Comparison of ENCODE assay signal across 8 mouse cellular contexts in the genomic region with DNA sequence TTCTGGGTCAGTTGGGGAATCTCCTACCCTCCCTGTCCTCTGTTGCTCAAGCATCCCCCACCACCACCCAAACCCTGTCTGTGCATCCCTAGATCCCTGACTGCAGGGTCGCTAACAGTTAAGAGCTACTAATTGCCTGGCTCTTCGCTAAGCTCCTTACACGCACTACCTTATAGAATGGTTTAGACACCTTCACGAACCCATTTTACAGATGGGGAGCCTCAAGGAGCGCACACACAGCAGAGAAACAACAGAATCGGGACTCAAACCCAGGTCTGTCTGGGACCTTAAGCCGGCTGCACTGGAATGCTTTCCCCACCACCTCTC. TPM values are rescaled to one million over a fixed set of nuclear protein-coding genes. Genes with fewer than 3 reads are reported as not detected.
DNase-seq lines count a peak whose midpoint lies in the region; ATAC-seq and TF ChIP-seq lines count a peak whose summit lies in the region.

No protein-coding gene starts in this region.

- 10% methylated on average over 7 of the region's 7 CpGs for WGBS in neural tube, embryonic 11.5 days
- WGBS in limb, embryonic 12.5 days, result 10% methylated on average over 7 of the region's 7 CpGs
- WGBS in small intestine, adult 2 months, result 3% methylated on average over 7 of the region's 7 CpGs

- no peaks in the 10 kb centered on the region for H3K4me1 ChIP-seq in neural tube, embryonic 11.5 days (ENCODE audit: control insufficient read depth, insufficient read depth, low read length)
- peaks cover 14% of the 10 kb centered on the region for H3K4me1 ChIP-seq in limb, embryonic 12.5 days (replicated peaks)
- H3K4me1 ChIP-seq in small intestine, adult 2 months (ENCODE audit: control insufficient read depth, insufficient read depth, insufficient read length, low read length), result peaks cover 5% of the 10 kb centered on the region; the same call in 1 of the 2 replicates

- no peak overlapping the region for H3K27ac ChIP-seq in neural tube, embryonic 11.5 days (ENCODE audit: low read depth, low read length)
- no peak overlapping the region for H3K27ac ChIP-seq in limb, embryonic 12.5 days
- peak overlapping the region; percentile 79 for H3K27ac ChIP-seq in small intestine, adult 2 months (ENCODE audit: insufficient read depth, low read depth, low read length)

- H3K27me3 ChIP-seq in neural tube, embryonic 11.5 days (ENCODE audit: control insufficient read depth, insufficient read depth, low read length), result no peaks in the 10 kb centered on the region
- H3K27me3 ChIP-seq in limb, embryonic 12.5 days, result no peaks in the 10 kb centered on the region
- no peaks in the 10 kb centered on the region for H3K27me3 ChIP-seq in small intestine, adult 2 months (ENCODE audit: control insufficient read depth, insufficient read depth, low read length)

- no peak for TF ChIP-seq POLR2A in small intestine, adult 2 months (IDR thresholded peaks at IDR 0.05; ENCODE audit: low read depth, low read length)

- no peak for TF ChIP-seq CTCF in small intestine, adult 2 months (IDR thresholded peaks at IDR 0.05; ENCODE audit: extremely low read depth, insufficient read length, insufficient replicate concordance, low read depth, low read length)

- H3K4me3 ChIP-seq in neural tube, embryonic 11.5 days (ENCODE audit: low read depth, low read length), result peak overlapping the region; percentile 52
- peak overlapping the region; percentile 63 for H3K4me3 ChIP-seq in limb, embryonic 12.5 days (replicated peaks)
- peak overlapping the region; percentile 83 for H3K4me3 ChIP-seq in small intestine, adult 2 months (ENCODE audit: low read depth, low read length)

- peak overlapping the region; percentile 60 for H3K4me2 ChIP-seq in neural tube, embryonic 11.5 days (ENCODE audit: low read depth)
- H3K4me2 ChIP-seq in limb, embryonic 12.5 days, result peak overlapping the region; percentile 77

- no peaks in the 10 kb centered on the region for H3K9me3 ChIP-seq in neural tube, embryonic 11.5 days (ENCODE audit: control insufficient read depth, low read length)
- no peaks in the 10 kb centered on the region for H3K9me3 ChIP-seq in limb, embryonic 12.5 days

- no peak for ATAC-seq in neural tube, embryonic 11.5 days (ENCODE audit: insufficient read depth, low FRiP score, low TSS enrichment)
- peak; percentile 56 for ATAC-seq in erythroid progenitor cell, adult 5-6 weeks (replicated peaks; ENCODE audit: low FRiP score, poor library complexity, severe bottlenecking)
- ATAC-seq in limb, embryonic 12.5 days (ENCODE audit: insufficient number of reproducible peaks, insufficient read depth, low FRiP score, low TSS enrichment, low read depth), result no peak

- H3K9ac ChIP-seq in neural tube, embryonic 11.5 days (ENCODE audit: low read length), result peak overlapping the region; percentile 40
- H3K9ac ChIP-seq in limb, embryonic 12.5 days (replicated peaks), result peak overlapping the region; percentile 61

- H3K36me3 ChIP-seq in neural tube, embryonic 11.5 days (ENCODE audit: control insufficient read depth, insufficient read depth, low read length), result peaks cover 2% of the 10 kb centered on the region; the same call in 1 of the 2 replicates
- peaks cover 31% of the 10 kb centered on the region for H3K36me3 ChIP-seq in limb, embryonic 12.5 days
- peaks cover 12% of the 10 kb centered on the region for H3K36me3 ChIP-seq in small intestine, adult 2 months (ENCODE audit: control insufficient read depth, insufficient read depth, low read length)

- no peak for DNase-seq in neural tube, embryonic 11.5 days (ENCODE audit: low spot score)
- DNase-seq in neural tube, embryonic 10.5 days (ENCODE audit: extremely low spot score, low spot score), result no peak
- no peak for DNase-seq in adrenal gland, postnatal 25 days
- no peak for DNase-seq in frontal cortex, postnatal 10 days (ENCODE audit: low spot score in 2 of 2)
- no peak for DNase-seq in layer of hippocampus, postnatal 25 days (ENCODE audit: extremely low spot score in 1 of 2, low spot score in 1 of 2)

RNA-seq across cellular contexts. Expression of a gene that starts 0.3 kb away (rescaled TPM):
- 43.0 and 43.3 TPM in 2 replicates for polyA plus RNA-seq in neural tube, embryonic 11.5 days (2014; fragmentation: Nextera tagmentation; extraction: Ambion mirVana)
- 5.0 and 34.6 TPM in 2 replicates for total RNA-seq in erythroid progenitor cell, adult 5-6 weeks (2015; ENCODE audit: low replicate concordance)
- 14.9 and 20.5 TPM in 2 replicates for total RNA-seq in erythroid progenitor cell, adult 5-6 weeks (2017; ENCODE audit: low replicate concordance)
- polyA plus RNA-seq in limb, embryonic 12.5 days (2016; fragmentation: Nextera tagmentation; extraction: Ambion mirVana), result 44.1 and 48.5 TPM in 2 replicates
- polyA plus RNA-seq in small intestine, adult 2 months (2012; rRNA removed), result 34.2 and 59.3 TPM in 2 replicates
- 85.7 and 117 TPM in 2 replicates for total RNA-seq in adrenal gland, postnatal 25 days (2021)
- total RNA-seq in layer of hippocampus, postnatal 25 days (2021), result 10 to 100 TPM; 52.4 to 55.0 TPM

RNA-seq across cellular contexts. Expression of a gene that starts 7.5 kb away (rescaled TPM):
- not detected in 2 replicates for polyA plus RNA-seq in neural tube, embryonic 11.5 days (2014; fragmentation: Nextera tagmentation; extraction: Ambion mirVana)
- not detected in 2 replicates for total RNA-seq in erythroid progenitor cell, adult 5-6 weeks (2015; ENCODE audit: low replicate concordance)
- not detected in 2 replicates for total RNA-seq in erythroid progenitor cell, adult 5-6 weeks (2017; ENCODE audit: low replicate concordance)
- not detected in 2 replicates for polyA plus RNA-seq in limb, embryonic 12.5 days (2016; fragmentation: Nextera tagmentation; extraction: Ambion mirVana)
- 18.6 and 73.4 TPM in 2 replicates for polyA plus RNA-seq in small intestine, adult 2 months (2012; rRNA removed)
- 2.5 TPM in 1 of 2 replicates, not detected in the other for total RNA-seq in adrenal gland, postnatal 25 days (2021)
- total RNA-seq in layer of hippocampus, postnatal 25 days (2021), result not detected

RNA-seq across cellular contexts. Expression of a gene that starts 53.1 kb away (rescaled TPM):
- 47.7 and 48.8 TPM in 2 replicates for polyA plus RNA-seq in neural tube, embryonic 11.5 days (2014; fragmentation: Nextera tagmentation; extraction: Ambion mirVana)
- total RNA-seq in erythroid progenitor cell, adult 5-6 weeks (2015; ENCODE audit: low replicate concordance), result 37.5 and 67.1 TPM in 2 replicates
- 13.2 and 21.3 TPM in 2 replicates for total RNA-seq in erythroid progenitor cell, adult 5-6 weeks (2017; ENCODE audit: low replicate concordance)
- 37.5 and 39.4 TPM in 2 replicates for polyA plus RNA-seq in limb, embryonic 12.5 days (2016; fragmentation: Nextera tagmentation; extraction: Ambion mirVana)
- polyA plus RNA-seq in small intestine, adult 2 months (2012; rRNA removed), result 4.8 and 5.6 TPM in 2 replicates
- 12.3 and 14.2 TPM in 2 replicates for total RNA-seq in adrenal gland, postnatal 25 days (2021)
- total RNA-seq in layer of hippocampus, postnatal 25 days (2021), result 10 to 100 TPM; 12.2 to 13.1 TPM
